Mouse (Mus musculus) lung, postnatal 4 days (tissue): ENCODE measurements around the gene Adamtsl5.

Source experiments
- DNase-seq, 2 experiments: peaks; one replicate each; pipeline ENCODE4 v3.0.0; 2021

The Adamtsl5 gene

DNA sequence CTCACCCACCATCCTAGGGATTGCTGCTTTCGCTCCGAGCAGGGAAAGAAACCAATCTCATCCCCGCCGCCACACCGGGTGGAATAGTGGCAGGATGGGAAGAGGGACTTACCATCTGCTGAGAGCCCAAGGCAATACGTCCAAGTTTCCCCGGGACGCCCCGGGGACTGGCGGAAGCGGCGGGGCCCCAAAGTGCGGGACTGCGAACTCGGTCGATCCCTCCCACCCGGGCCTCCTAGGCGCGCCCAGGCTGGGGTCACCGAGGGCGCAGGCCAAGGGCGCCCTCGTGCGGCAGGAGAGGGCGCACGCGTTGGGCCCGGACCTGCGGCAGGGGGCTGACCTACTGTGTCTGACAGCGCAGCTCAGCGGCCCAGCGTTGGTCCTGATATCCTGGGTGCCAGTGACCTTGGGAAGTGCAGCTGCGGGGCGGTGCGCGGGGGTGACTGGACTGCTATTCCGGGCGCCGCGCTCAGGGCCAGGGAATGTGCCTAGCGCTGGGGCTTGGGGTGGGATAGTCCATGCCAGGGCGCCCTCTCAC is at the start of gene Adamtsl5:
Gene Adamtsl5 (minus strand): TSS at position 169 of the 538 bp plus-strand sequence.
- peak; percentile 76 to 79 for DNase-seq

DNA sequence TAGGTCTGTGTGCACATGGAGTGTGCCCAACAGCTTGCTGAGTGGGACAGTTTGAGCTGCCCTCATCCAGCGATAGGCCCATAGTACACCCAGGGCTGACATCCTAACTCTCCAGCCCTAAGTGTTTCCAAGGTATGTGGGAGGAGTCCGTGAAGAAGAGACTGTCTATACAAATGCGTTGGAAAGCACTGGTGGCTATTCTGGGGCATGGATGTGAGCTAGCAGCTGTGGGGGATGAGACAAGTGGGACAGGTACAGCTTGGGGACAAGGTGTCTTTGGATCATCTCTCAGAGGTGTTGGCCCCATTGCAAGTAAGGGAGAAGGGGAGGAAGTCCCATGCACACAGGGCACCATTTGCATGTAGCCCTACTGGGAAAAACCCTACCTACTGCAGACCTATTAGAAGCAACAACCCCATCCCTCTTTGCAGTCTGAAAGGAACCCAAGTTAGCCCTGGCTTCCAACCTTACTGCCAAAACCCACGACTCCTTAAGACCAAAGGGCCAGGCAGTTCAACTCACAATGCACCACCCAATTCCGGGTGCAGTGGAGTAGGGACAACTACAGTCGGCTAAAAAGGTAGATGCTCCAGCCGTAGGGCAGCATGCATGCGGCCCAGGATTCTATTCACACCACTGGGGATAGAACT is 49.4 kb upstream of the Adamtsl5 start:
- no peak for DNase-seq

GRCm38 (mm10) chr10:80396822-80397523 is 48.8 kb upstream of the Adamtsl5 start:
- DNase-seq, result no peak

GRCm38 (mm10) chr10:80395025-80395627 is 46.9 kb upstream of the Adamtsl5 start:
- DNase-seq, result no peak

GRCm38 (mm10) chr10:80392687-80393086 is 44.5 kb upstream of the Adamtsl5 start:
- no peak for DNase-seq

GRCm38 (mm10) chr10:80390697-80391096 is 42.5 kb upstream of the Adamtsl5 start:
- DNase-seq, result no peak

DNA sequence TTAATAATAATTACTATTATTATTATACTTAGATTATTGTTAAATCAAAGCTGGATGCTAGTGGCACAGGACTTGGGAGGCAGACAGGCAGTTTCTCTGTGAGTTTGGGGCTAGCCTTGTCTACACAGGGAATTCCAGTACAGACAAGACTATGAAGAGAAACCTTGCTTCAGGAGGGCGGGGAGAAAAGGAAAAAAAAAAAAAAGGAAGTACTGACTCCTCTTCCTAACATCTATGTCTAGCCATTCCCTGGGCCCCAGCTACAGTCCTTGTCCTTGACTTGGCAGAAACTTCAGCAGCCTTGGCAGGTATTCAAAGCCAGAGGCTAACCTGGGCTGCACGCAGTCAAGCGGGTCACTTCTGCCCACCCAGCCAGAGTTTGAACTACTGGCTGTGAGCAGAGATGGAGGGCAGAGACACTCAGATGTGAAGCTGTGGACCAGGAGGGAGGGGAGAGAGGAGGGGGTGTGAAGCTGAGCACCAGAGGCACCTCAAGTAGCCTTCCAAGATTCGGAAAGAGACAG is 41.0 kb upstream of the Adamtsl5 start:
- no peak for DNase-seq

- no peak for DNase-seq
Observed at GRCm38 (mm10) chr10:80388731-80389130, 40.5 kb upstream of the Adamtsl5 start.

- DNase-seq, result peak; percentile 92 to 93
Observed at GRCm38 (mm10) chr10:80387522-80387959, 39.3 kb upstream of the Adamtsl5 start, which contains the start of gene Mex3d. Gene Mex3d, minus strand, starts transcription at chr10:80387659.

DNA sequence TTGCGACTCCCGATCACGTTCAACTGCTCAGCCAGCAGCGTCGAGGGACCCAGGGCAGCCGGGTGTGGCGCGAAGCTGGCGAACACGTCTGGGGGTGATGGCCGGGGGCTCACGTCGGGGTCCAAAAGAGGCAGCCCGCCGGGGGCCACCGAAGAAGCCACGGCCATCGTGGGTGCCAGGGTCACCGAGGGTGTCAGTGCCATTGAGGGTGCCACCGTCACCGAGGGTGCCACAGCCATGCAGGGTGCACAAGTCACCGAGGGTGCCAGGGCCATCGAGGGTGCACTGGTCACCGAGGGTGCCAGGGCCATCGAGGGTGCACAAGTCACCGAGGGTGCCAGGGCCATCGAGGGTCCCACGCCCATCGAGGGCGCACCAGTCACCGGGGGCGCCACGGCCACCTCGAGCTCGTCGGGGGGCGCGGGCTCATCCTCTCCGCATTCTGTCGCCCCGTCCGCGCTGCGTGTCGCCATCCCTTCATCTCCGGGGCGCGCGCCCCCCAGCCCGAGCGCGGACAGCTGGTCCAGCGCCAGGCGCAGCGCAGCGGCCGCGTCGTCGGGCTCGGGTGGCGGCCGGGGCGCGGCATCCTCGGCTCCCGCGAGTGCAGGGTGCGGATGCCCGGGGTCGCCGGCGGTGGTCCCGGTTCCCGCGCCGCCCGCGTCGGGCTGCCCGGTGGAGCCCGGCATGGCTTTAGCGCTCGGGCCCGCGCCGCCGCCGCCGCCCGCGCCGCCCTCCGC is 38.7 kb upstream of the Adamtsl5 start:
- peak; percentile 40 to 61 for DNase-seq

GRCm38 (mm10) chr10:80385811-80386734 is 37.9 kb upstream of the Adamtsl5 start:
- peak; percentile 68 to 77 for DNase-seq

DNA sequence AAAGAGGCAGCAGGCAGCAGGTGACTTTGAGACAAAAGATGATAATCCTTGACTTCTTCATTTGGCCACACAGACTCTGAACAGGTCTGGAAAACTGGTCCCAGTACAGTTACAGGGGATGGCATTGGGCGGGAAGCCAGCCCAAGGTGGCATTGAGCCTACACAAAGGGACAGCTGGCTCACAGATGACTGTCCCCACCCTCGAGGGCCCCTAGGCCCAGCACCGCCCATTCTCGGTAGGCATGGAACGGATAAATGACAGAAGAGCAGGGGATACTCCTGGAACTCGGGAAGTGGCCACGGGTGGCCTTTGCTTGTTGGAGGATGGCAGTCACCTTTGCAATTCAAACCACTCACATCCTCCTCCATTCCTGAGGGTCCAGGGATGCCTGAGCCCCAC is 37.1 kb upstream of the Adamtsl5 start:
- DNase-seq, result peak in 1 of 2 experiments; percentile 31

GRCm38 (mm10) chr10:80384709-80385108 is 36.5 kb upstream of the Adamtsl5 start:
- no peak for DNase-seq

- DNase-seq, result peak in 1 of 2 experiments; percentile 38
Observed at GRCm38 (mm10) chr10:80384115-80384639, 36.0 kb upstream of the Adamtsl5 start.

DNA sequence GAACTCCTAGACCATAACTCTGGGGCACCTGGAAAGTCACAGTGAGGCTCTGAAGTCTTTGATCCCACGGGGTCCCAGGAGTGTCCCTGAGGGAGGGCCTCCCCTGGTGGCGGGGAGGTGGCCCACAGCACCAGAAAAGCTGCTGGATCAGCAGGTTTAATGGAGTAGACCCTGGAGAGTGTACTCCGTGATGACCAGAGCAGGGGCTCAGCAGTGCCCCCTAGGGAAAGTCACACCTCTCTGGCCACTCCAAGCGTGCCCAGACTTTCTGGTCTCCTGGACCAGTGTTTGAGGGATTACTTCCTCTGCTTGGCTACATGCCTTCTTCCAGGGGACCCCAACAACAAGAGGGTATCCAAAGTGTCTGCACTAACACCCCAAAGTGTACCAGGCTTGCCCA is 35.2 kb upstream of the Adamtsl5 start:
- DNase-seq, result peak in 1 of 2 experiments; percentile 33

DNA sequence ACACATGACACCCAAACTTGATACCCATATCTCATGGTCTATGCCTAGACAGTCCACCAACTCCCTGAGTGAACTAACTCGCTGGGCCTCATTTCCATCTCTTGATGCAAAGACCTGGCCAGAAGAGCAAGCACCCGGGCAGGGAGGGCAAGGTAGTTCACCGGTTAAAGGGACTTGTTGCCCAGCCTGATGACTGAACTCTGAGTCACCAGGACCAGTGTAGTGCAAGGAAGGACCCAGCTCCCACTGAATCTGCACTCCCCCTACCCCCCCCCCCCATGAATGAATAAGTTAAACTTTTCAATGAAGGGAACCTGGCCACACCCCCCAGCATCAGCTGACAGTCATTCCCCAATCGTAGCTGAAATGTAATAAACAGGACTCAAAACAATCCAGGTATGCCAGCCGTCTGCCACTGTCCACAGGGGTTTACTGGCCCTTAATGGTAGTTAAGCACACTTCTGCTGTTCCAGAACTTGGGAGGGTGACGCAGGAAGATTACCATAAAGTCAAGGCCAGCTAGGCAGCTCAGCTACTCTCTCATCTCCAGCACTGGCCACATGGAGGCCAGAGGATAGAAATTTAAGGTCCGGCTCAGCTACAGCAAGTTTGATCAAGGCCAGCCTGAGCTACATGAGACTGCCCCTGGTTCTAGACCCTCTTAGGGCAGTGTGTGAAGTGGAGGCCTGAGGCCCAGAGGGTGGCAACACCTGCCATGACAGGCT is 34.6 kb upstream of the Adamtsl5 start:
- DNase-seq, result no peak

GRCm38 (mm10) chr10:80377716-80378115 is 29.5 kb upstream of the Adamtsl5 start:
- DNase-seq, result peak in 1 of 2 experiments; percentile 49

GRCm38 (mm10) chr10:80376160-80376559 is 27.9 kb upstream of the Adamtsl5 start:
- peak; percentile 92 to 95 for DNase-seq

GRCm38 (mm10) chr10:80374063-80374462 is 25.9 kb upstream of the Adamtsl5 start:
- peak; percentile 72 to 87 for DNase-seq

DNA sequence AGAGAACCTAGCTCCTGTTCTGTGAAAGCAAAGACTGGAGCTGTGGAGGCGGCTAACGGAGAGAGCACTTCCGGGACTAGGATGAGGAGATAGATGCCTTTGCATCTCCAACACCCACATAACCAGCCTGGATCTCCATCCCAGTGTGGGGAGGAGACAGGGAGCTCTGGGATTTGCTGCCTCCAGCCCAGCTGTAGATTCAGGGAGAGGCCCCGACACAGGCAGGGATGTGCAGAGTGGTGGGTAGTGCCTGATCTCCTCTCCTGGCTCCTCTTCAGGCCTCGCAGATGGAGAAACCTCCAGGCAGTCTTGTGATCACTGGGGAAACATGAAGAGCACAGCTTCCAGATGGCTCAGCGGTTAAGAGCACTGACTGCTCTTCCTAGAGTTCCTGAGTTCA is 24.5 kb upstream of the Adamtsl5 start:
- no peak for DNase-seq
